Mouse (Mus musculus) stomach, embryonic 14.5 days (tissue): ENCODE data around the gene Smtnl2. TPM values are rescaled to one million over a fixed set of nuclear protein-coding genes. Genes with fewer than 3 reads are reported as not detected.

Experiments used
- ATAC-seq: fragments of 200-750 bp; cut with Nextera tagmentation; 2 replicates; pipeline ENCODE4 v1.8.0; 2017; ENCODE audit warnings: low read depth, moderate TSS enrichment; ENCODE audit not compliant: insufficient number of reproducible peaks, insufficient read depth, low FRiP score
- H3K27ac ChIP-seq: fragments of 300-500 bp; sonication (generic); 2 replicates; pipeline ENCODE4 v1.5.1; 2014; ENCODE audit warnings: mild to moderate bottlenecking, low read length, moderate library complexity, mixed read lengths
- H3K27me3 ChIP-seq: fragments of 300-500 bp; sonication (generic); 2 replicates; pipeline ENCODE4 v1.6.1; 2014; ENCODE audit warnings: low read length, control low read depth, mixed read lengths; ENCODE audit not compliant: control insufficient read depth, insufficient read depth
- H3K36me3 ChIP-seq: fragments of 300-500 bp; sonication (generic); 2 replicates; pipeline ENCODE4 v1.6.1; 2014; ENCODE audit warnings: mild to moderate bottlenecking, control low read depth, low read length, moderate library complexity, mixed read lengths; ENCODE audit not compliant: control insufficient read depth, insufficient read depth
- H3K4me1 ChIP-seq: fragments of 300-500 bp; sonication (generic); 2 replicates; pipeline ENCODE4 v1.6.1; 2014; ENCODE audit warnings: low read length, control low read depth, mixed read lengths; ENCODE audit not compliant: control insufficient read depth, insufficient read depth
- H3K4me2 ChIP-seq: fragments of 300-500 bp; sonication (generic); replicated peaks from 2 replicates; pipeline ENCODE4 v1.6.1; 2014; ENCODE audit warnings: low read depth, low read length, control low read depth
- H3K4me3 ChIP-seq: fragments of 300-500 bp; sonication (generic); 2 replicates; pipeline ENCODE4 v1.5.1; 2014; ENCODE audit warnings: low read depth, low read length, control low read depth
- H3K9ac ChIP-seq: fragments of 300-500 bp; sonication (generic); replicated peaks from 2 replicates; pipeline ENCODE4 v1.6.1; 2014; ENCODE audit warnings: low read depth, mild to moderate bottlenecking, control low read depth, low read length, moderate library complexity, mixed read lengths
- H3K9me3 ChIP-seq: fragments of 300-500 bp; sonication (generic); 2 replicates; pipeline ENCODE4 v1.6.1; 2016; ENCODE audit warnings: low read depth, low read length, control low read depth; ENCODE audit not compliant: control insufficient read depth
- WGBS: fragments of 180-500 bp; shearing (Covaris S2); extraction: QIAGEN DNeasy Blood & Tissue Kit; methylation state at CpG from one replicate; pipeline ENCODE4 v1.1.7; 2014; 5-methylcytosine and 5-hydroxymethylcytosine counted together
- microRNA-seq: library from miRNA; unstranded; fragments of <30 nt; microRNA quantifications from one replicate; pipeline ENCODE4, GENCODE M21; 2016
- polyA plus RNA-seq: library from polyadenylated mRNA; unstranded; fragments of >200 nt; fragmentation: Nextera tagmentation; extraction: Ambion mirVana; gene quantifications from 2 replicates; pipeline ENCODE4 v1.2.1, GENCODE M21; 2014

Gene Smtnl2
- polyA plus RNA-seq, 1 experiment from 2014 or later: 28.8 TPM

DNA sequence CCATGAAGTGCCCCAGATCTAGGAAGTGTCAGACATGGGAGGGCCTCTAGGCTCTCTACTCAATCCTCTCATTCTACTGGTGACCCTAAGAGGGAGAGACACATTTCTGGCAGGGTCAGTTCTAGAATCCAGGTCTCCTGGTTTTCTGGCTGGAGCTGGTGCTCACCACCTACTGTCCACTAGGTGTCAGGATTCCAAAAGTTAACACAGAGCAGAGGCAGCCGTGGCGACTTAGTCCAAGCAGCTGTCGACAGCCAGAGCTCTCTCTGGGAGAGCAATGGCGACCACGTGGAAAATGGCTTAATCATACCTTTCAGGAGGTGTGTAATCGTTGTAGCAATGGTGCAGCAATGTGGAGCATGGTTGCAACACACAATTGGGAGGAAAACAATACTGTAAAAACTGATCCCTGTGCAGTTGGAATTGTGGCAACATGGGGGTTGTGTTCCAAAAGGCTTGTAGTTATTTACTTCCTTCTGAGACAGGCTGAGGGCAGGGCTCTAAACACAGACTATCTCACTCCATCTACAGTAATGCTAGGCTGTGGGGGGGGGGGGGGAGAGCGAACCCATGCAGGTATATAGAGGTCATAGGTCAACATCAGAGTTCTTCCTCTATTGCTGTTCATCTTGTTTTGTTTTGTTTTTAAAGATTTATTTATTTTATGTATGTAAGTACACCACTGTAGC, 68.8 kb downstream of the Smtnl2 start:
- Histone ChIP-seq H3K4me2 (no peak overlapping the region), H3K27me3 (no peaks in the 10 kb centered on the region), H3K36me3 (no peaks in the 10 kb centered on the region), H3K4me3 (no peak overlapping the region), H3K27ac (no peak overlapping the region), H3K4me1 (no peaks in the 10 kb centered on the region), H3K9ac (no peak overlapping the region), H3K9me3 (no peaks in the 10 kb centered on the region)
- ATAC-seq: peak; percentile 75; the same call in 1 of the 2 replicates
- 5% methylated on average over 7 of the region's 7 CpGs for WGBS

GRCm38 (mm10) chr11:72339716-72340115, 71.8 kb downstream of the Smtnl2 start:
- WGBS: 87% methylated on average over 4 of the region's 4 CpGs

More at GRCm38 (mm10) chr11:72339716-72340115, 71.8 kb downstream of the Smtnl2 start:
- no peak overlapping the region for H3K27ac ChIP-seq
- ATAC-seq: no peak
- no peaks in the 10 kb centered on the region for H3K9me3 ChIP-seq
- no peaks in the 10 kb centered on the region for H3K36me3 ChIP-seq
- no peak overlapping the region for H3K4me3 ChIP-seq
- no peaks in the 10 kb centered on the region for H3K4me1 ChIP-seq
- H3K9ac ChIP-seq: no peak overlapping the region
- no peak overlapping the region for H3K4me2 ChIP-seq
- no peaks in the 10 kb centered on the region for H3K27me3 ChIP-seq

Small RNA genes within 50 kb of the gene (microRNA-seq; reads per million reads assigned to microRNA genes)
- not detected for gene Mir6338

Other genes with a start within 250 kb of the Smtnl2 start
- gene Gm43951, start 204.9 kb downstream of the Smtnl2 start, polyA plus RNA-seq: not detected in 2 replicates
- gene 4933427D14Rik, start 204.3 kb downstream of the Smtnl2 start, polyA plus RNA-seq: 13.5 and 15.9 TPM in 2 replicates
- gene Txndc17, start 204.2 kb downstream of the Smtnl2 start, polyA plus RNA-seq: 206 and 213 TPM in 2 replicates
- gene Med31, start 196.1 kb downstream of the Smtnl2 start, polyA plus RNA-seq: 41.0 and 42.7 TPM in 2 replicates
- gene Slc13a5, start 144.5 kb downstream of the Smtnl2 start, polyA plus RNA-seq: 0.21 and 0.49 TPM in 2 replicates
- 3.7 and 4.4 TPM in 2 replicates for gene Xaf1, start 110.1 kb downstream of the Smtnl2 start, polyA plus RNA-seq
- gene Fbxo39, start 97.3 kb downstream of the Smtnl2 start, polyA plus RNA-seq: not detected in 2 replicates
- 0.18 and 1.2 TPM in 2 replicates for gene Tekt1, start 49.3 kb downstream of the Smtnl2 start, polyA plus RNA-seq
- 0.51 and 1.7 TPM in 2 replicates for gene Ggt6, start 23.8 kb upstream of the Smtnl2 start, polyA plus RNA-seq
- 121 and 126 TPM in 2 replicates for gene Mybbp1a, start 29.6 kb upstream of the Smtnl2 start, polyA plus RNA-seq
- 2.3 and 3.0 TPM in 2 replicates for gene Spns2, start 78.2 kb upstream of the Smtnl2 start, polyA plus RNA-seq
- 0.32 TPM in 1 of 2 replicates, not detected in the other for gene Spns3, start 138.8 kb upstream of the Smtnl2 start, polyA plus RNA-seq
- 70.1 and 72.5 TPM in 2 replicates for gene Ube2g1, start 195.6 kb upstream of the Smtnl2 start, polyA plus RNA-seq